Comparison of ENCODE assay signal across 24 mouse cellular contexts in the genomic region with DNA sequence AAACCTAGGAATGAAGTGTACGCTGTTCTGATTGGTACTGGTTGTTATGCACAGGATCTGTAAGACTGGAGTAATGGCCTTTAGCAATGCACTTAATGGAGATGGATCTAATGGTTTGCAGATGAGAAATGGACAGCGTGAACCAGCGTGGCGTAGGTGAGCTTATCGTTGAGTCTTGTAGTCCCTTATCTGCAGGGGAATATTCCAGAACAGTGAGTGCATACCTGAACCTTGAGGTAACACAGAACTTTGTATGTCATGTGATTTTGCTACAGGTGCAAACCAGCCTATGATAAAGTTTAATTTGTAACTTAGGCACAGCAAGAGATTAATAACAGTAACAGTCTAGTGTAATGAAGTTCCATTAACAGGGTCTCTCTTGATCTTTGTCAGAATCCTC. TPM values are rescaled to one million over a fixed set of nuclear protein-coding genes. Genes with fewer than 3 reads are reported as not detected.
"Had no signal": no experiment of that assay in that cellular context is flagged by ENCODE, and none has a peak within 500 bp of the region (broad histone marks: within the 10 kb centered on the region; RNA-seq: fewer than 3 reads in every experiment).

No protein-coding gene starts in this region.

- H3K9ac ChIP-seq: liver, embryonic 15.5 days; lung, embryonic 14.5 days; neural tube, embryonic 13.5 days; neural tube, embryonic 15.5 days; stomach, embryonic 15.5 days had no signal

- ATAC-seq: midbrain, embryonic 16.5 days had no signal

- H3K27me3 ChIP-seq: liver, embryonic 15.5 days; neural tube, embryonic 13.5 days; neural tube, embryonic 15.5 days; stomach, embryonic 15.5 days had no signal

- H3K4me3 ChIP-seq: liver, embryonic 15.5 days; midbrain, embryonic 10.5 days; myocyte; neural tube, embryonic 13.5 days; neural tube, embryonic 15.5 days; stomach, embryonic 15.5 days had no signal

- H3K36me3 ChIP-seq: liver, embryonic 15.5 days; neural tube, embryonic 13.5 days; neural tube, embryonic 15.5 days; stomach, embryonic 15.5 days had no signal

- H3K4me2 ChIP-seq: liver, embryonic 15.5 days; lung, embryonic 14.5 days; neural tube, embryonic 13.5 days; neural tube, embryonic 15.5 days; stomach, embryonic 15.5 days had no signal

- H3K27ac ChIP-seq: liver, embryonic 15.5 days; midbrain, embryonic 10.5 days; neural tube, embryonic 13.5 days; neural tube, embryonic 15.5 days; stomach, embryonic 15.5 days; stomach, postnatal 0 days had no signal

- DNase-seq: lung, adult 18-20 months; lung, embryonic 14.5 days; lung, postnatal 10 days; lung, postnatal 4 days; midbrain, embryonic 14.5 days; retina, postnatal 1 day; right cerebral cortex, adult 18-20 months; right cerebral cortex, postnatal 25 days; right cerebral cortex, postnatal 4 days; thymus, adult 2 months; thymus, postnatal 25 days; thymus, postnatal 4 days had no signal

- H3K9me3 ChIP-seq: liver, embryonic 15.5 days; midbrain, embryonic 10.5 days; neural tube, embryonic 13.5 days; neural tube, embryonic 15.5 days; stomach, embryonic 15.5 days had no signal

RNA-seq across cellular contexts. Expression of a gene that starts 33.0 kb away (rescaled TPM):
- total RNA-seq: megakaryocyte, adult 5-6 weeks; megakaryocyte-erythroid progenitor cell, adult 5-6 weeks had no signal
- polyA plus RNA-seq: liver, embryonic 15.5 days; midbrain, embryonic 14.5 days; midbrain, embryonic 16.5 days; neural tube, embryonic 11.5 days; neural tube, embryonic 13.5 days; neural tube, embryonic 15.5 days; urinary bladder, adult 2 months had no signal

RNA-seq across cellular contexts. Expression of a gene that starts 42.7 kb away (rescaled TPM):
- polyA plus RNA-seq: urinary bladder, adult 2 months had no signal
